Mouse (Mus musculus) MEL (cell line): ENCODE measurements at regions not wholly inside any gene's neighbourhood (a gene's known extent, or its start where the extent isn't known, plus 50 kb on each side); places are given as distances from the start of the nearest gene placed in this dataset.

Source experiments
- DNase-seq: peaks from one replicate; pipeline ENCODE4 v3.0.0; 2011; ENCODE audit warnings: low read depth, low spot score
- H3K27ac ChIP-seq: 2 replicates; pipeline ENCODE4 v1.5.1; 2012; ENCODE audit warnings: low read depth, mild to moderate bottlenecking, control low read depth, low read length, moderate library complexity; ENCODE audit not compliant: control insufficient read depth
- H3K27me3 ChIP-seq, 2 experiments: fragments of 150-350 bp in 1 of 2; sonication (generic) in 1 of 2; 2 replicates each; pipeline ENCODE4 v1.6.1; 2012; ENCODE audit warnings: low read length in 2 of 2, mild to moderate bottlenecking in 2 of 2, improper control_type of control experiment in 1 of 2, moderate library complexity in 1 of 2; ENCODE audit not compliant: insufficient read depth in 2 of 2, control insufficient read depth in 1 of 2
- H3K36me3 ChIP-seq, 2 experiments: 2 replicates each; pipeline ENCODE4 v1.6.1; 2012 to 2014; ENCODE audit warnings: low read length in 2 of 2, improper control_type of control experiment in 1 of 2, inconsistent platforms in 1 of 2, mild to moderate bottlenecking in 1 of 2; ENCODE audit not compliant: insufficient read depth in 2 of 2, control insufficient read depth in 1 of 2
- H3K4me1 ChIP-seq, 2 experiments: fragments of 150-350 bp in 1 of 2; sonication (generic) in 1 of 2; 2 replicates each; pipeline ENCODE4 v1.6.1; 2012; ENCODE audit warnings: low read length in 2 of 2, improper control_type of control experiment in 1 of 2, mild to moderate bottlenecking in 1 of 2; ENCODE audit not compliant: insufficient read depth in 2 of 2, control insufficient read depth in 1 of 2
- H3K4me3 ChIP-seq, 2 experiments: fragments of 150-350 bp in 1 of 2; sonication (generic) in 1 of 2; 2 replicates each; pipeline ENCODE4 v1.5.1; 2012; ENCODE audit warnings: low read depth in 2 of 2, low read length in 2 of 2, mild to moderate bottlenecking in 2 of 2, moderate library complexity in 2 of 2, control low read depth in 1 of 2, improper control_type of control experiment in 1 of 2; ENCODE audit not compliant: control insufficient read depth in 1 of 2, insufficient read depth in 1 of 2
- H3K79me2 ChIP-seq: 2 replicates; pipeline ENCODE4 v1.6.1; 2012; ENCODE audit warnings: mild to moderate bottlenecking, low read length, moderate library complexity; ENCODE audit not compliant: control insufficient read depth, poor library complexity, insufficient read depth
- H3K9ac ChIP-seq: 2 replicates; pipeline ENCODE4 v1.6.1; 2012; ENCODE audit warnings: low read depth, mild to moderate bottlenecking, control low read depth, low read length, moderate library complexity; ENCODE audit not compliant: control insufficient read depth, poor library complexity, severe bottlenecking
- H3K9me3 ChIP-seq: fragments of 150-350 bp; sonication (generic); replicated peaks from 2 replicates; pipeline ENCODE4 v1.6.1; 2012; ENCODE audit warnings: mild to moderate bottlenecking, low read length, improper control_type of control experiment, moderate library complexity; ENCODE audit not compliant: insufficient read depth
- CHD2 ChIP-seq: IDR thresholded peaks from 2 replicates; pipeline ENCODE4 v1.6.1; 2011; ENCODE audit warnings: low read length, improper control_type of control experiment
- CTCF ChIP-seq, 3 experiments: IDR thresholded peaks in 2 of 3; conservative IDR thresholded peaks in 1 of 3; 2 replicates each; pipeline ENCODE4 v1.5.1; 2011 to 2012; ENCODE audit warnings: low read length in 3 of 3, low read depth in 2 of 3, mild to moderate bottlenecking in 2 of 3, improper control_type of control experiment in 1 of 3, inconsistent platforms in 1 of 3, mixed read lengths in 1 of 3, moderate library complexity in 1 of 3; ENCODE audit not compliant: control insufficient read depth in 1 of 3, insufficient read depth in 1 of 3, poor library complexity in 1 of 3, severe bottlenecking in 1 of 3
- E2F4 ChIP-seq: IDR thresholded peaks from 2 replicates; pipeline ENCODE4 v1.6.1; 2011; ENCODE audit warnings: low read depth, low read length, improper control_type of control experiment, borderline replicate concordance
- ETS1 ChIP-seq: IDR thresholded peaks from 2 replicates; pipeline ENCODE4 v1.6.1; 2012; ENCODE audit warnings: low read depth, mild to moderate bottlenecking, inconsistent platforms, low read length, improper control_type of control experiment, moderate library complexity
- GABPA ChIP-seq: IDR thresholded peaks from 2 replicates; pipeline ENCODE4 v1.6.1; 2012; ENCODE audit warnings: low read depth, mild to moderate bottlenecking, inconsistent platforms, low read length, improper control_type of control experiment, moderate library complexity
- JUND ChIP-seq: IDR thresholded peaks from 2 replicates; pipeline ENCODE4 v1.6.1; 2011; ENCODE audit warnings: low read depth, mild to moderate bottlenecking, improper control_type of control experiment, low read length
- MAFK ChIP-seq: IDR thresholded peaks from 2 replicates; pipeline ENCODE4 v1.6.1; 2011; ENCODE audit warnings: low read depth, mild to moderate bottlenecking, low read length, improper control_type of control experiment, borderline replicate concordance
- MEF2A ChIP-seq: IDR thresholded peaks from 2 replicates; pipeline ENCODE4 v1.6.1; 2014; ENCODE audit warnings: low read depth, mild to moderate bottlenecking, inconsistent platforms, low read length, improper control_type of control experiment; ENCODE audit not compliant: poor library complexity, insufficient replicate concordance, severe bottlenecking; ENCODE audit errors: extremely low read depth
- MYB ChIP-seq: IDR thresholded peaks from 2 replicates; pipeline ENCODE4 v1.6.1; 2011; ENCODE audit warnings: mild to moderate bottlenecking, low read depth, low read length, improper control_type of control experiment
- MYC ChIP-seq: IDR thresholded peaks from 2 replicates; pipeline ENCODE4 v1.6.1; 2011; ENCODE audit warnings: low read depth, mild to moderate bottlenecking, low read length, improper control_type of control experiment, moderate library complexity
- NELFE ChIP-seq: IDR thresholded peaks from 2 replicates; pipeline ENCODE4 v1.6.1; 2011; ENCODE audit warnings: low read depth, low read length, improper control_type of control experiment
- NRF1 ChIP-seq: IDR thresholded peaks from 2 replicates; pipeline ENCODE4 v1.6.1; 2014; ENCODE audit warnings: low read depth, mild to moderate bottlenecking, inconsistent platforms, low read length, improper control_type of control experiment, moderate library complexity; ENCODE audit not compliant: poor library complexity, insufficient read depth, severe bottlenecking
- POLR2AphosphoS2 ChIP-seq: IDR thresholded peaks from 2 replicates; pipeline ENCODE4 v1.6.1; 2011; ENCODE audit warnings: low read length, improper control_type of control experiment
- POLR2AphosphoS5 ChIP-seq: IDR thresholded peaks from 2 replicates; pipeline ENCODE4 v1.6.1; 2012; ENCODE audit warnings: low read depth, borderline replicate concordance, mild to moderate bottlenecking, inconsistent platforms, low read length, moderate library complexity, mixed read lengths
- RAD21 ChIP-seq: IDR thresholded peaks from 2 replicates; pipeline ENCODE4 v1.6.1; 2011; ENCODE audit warnings: mild to moderate bottlenecking, low read depth, low read length, improper control_type of control experiment
- RCOR1 ChIP-seq: IDR thresholded peaks from 2 replicates; pipeline ENCODE4 v1.6.1; 2012; ENCODE audit warnings: low read depth, mild to moderate bottlenecking, inconsistent platforms, low read length, improper control_type of control experiment
- SMC3 ChIP-seq: IDR thresholded peaks from 2 replicates; pipeline ENCODE4 v1.6.1; 2011; ENCODE audit warnings: low read depth, low read length, improper control_type of control experiment
- TAL1 ChIP-seq: IDR thresholded peaks from 2 replicates; pipeline ENCODE4 v1.6.1; 2012; ENCODE audit warnings: mild to moderate bottlenecking, inconsistent platforms, low read length, moderate library complexity, mixed read lengths
- TBP ChIP-seq: IDR thresholded peaks from 2 replicates; pipeline ENCODE4 v1.8.0; 2011; ENCODE audit warnings: low read depth, low read length, improper control_type of control experiment
- TCF12 ChIP-seq: IDR thresholded peaks from 2 replicates; pipeline ENCODE4 v1.6.1; 2014; ENCODE audit warnings: low read depth, mild to moderate bottlenecking, inconsistent platforms, low read length, improper control_type of control experiment, moderate library complexity
- ZC3H11A ChIP-seq: IDR thresholded peaks from 2 replicates; pipeline ENCODE4 v1.6.1; 2012; ENCODE audit warnings: low read depth, mild to moderate bottlenecking, inconsistent platforms, low read length, improper control_type of control experiment
- ZKSCAN1 ChIP-seq: IDR thresholded peaks from 2 replicates; pipeline ENCODE4 v1.6.1; 2012; ENCODE audit warnings: low read depth, mild to moderate bottlenecking, inconsistent platforms, low read length, improper control_type of control experiment, moderate library complexity

- Histone ChIP-seq H3K9ac (no peak overlapping the region), H3K27me3 (no peaks in the 10 kb centered on the region), H3K36me3 (no peaks in the 10 kb centered on the region), H3K79me2 (no peaks in the 10 kb centered on the region), H3K4me3 (no peak overlapping the region), H3K27ac (no peak overlapping the region), H3K4me1 (no peaks in the 10 kb centered on the region), H3K9me3 (no peaks in the 10 kb centered on the region)
- no peak for DNase-seq
- TF ChIP-seq TBP (no peak), NELFE (no peak), ETS1 (no peak), GABPA (no peak), ZKSCAN1 (no peak), MAFK (no peak), TCF12 (no peak), ZC3H11A (no peak), E2F4 (no peak), JUND (no peak), NRF1 (no peak), MYB (no peak), TAL1 (no peak), RCOR1 (no peak), POLR2AphosphoS5 (no peak)
Measured at GRCm38 (mm10) chr10:46229608-46230007, 652.0 kb downstream of the Hace1 start.

GRCm38 (mm10) chr10:46235581-46235980 lies 658.0 kb downstream of the Hace1 start:
- TF ChIP-seq POLR2AphosphoS2: no peak
- peak; percentile 84 for TF ChIP-seq RAD21
- TF ChIP-seq ETS1: no peak
- TF ChIP-seq ZC3H11A: peak; percentile 76
- TF ChIP-seq E2F4: no peak
- no peak for TF ChIP-seq MAFK
- TF ChIP-seq SMC3: peak; percentile 76
- no peak for TF ChIP-seq MEF2A
- TF ChIP-seq CTCF (IDR thresholded peaks at IDR 0.05 in 2 of 3, conservative IDR thresholded peaks at IDR 0.05 in 1 of 3; ENCODE audit: control insufficient read depth in 1 of 3, insufficient read depth in 1 of 3, low read depth in 2 of 3, low read length in 3 of 3, poor library complexity in 1 of 3, severe bottlenecking in 1 of 3): peak in 2 of 3 experiments; percentile 12 to 62; a peak in 3 of 6 replicates
- TF ChIP-seq MYC: no peak
- TF ChIP-seq TCF12: no peak
- no peak for TF ChIP-seq CHD2
- peak; percentile 41 for DNase-seq
- H3K9me3 ChIP-seq: no peaks in the 10 kb centered on the region

More at GRCm38 (mm10) chr10:46235581-46235980, 658.0 kb downstream of the Hace1 start:
- Histone ChIP-seq H3K27me3 (no peaks in the 10 kb centered on the region), H3K9ac (no peak overlapping the region), H3K79me2 (no peaks in the 10 kb centered on the region), H3K4me1 (no peaks in the 10 kb centered on the region), H3K4me3 (no peak overlapping the region), H3K27ac (no peak overlapping the region), H3K36me3 (no peaks in the 10 kb centered on the region)
